Mouse (Mus musculus) stomach, postnatal 0 days (tissue): Measurements from ENCODE around the gene Alg12.

Experiments
- CTCF ChIP-seq: IDR thresholded peaks from 2 replicates; pipeline ENCODE4 v1.5.1; 2016; ENCODE audit warnings: antibody characterized with exemption, low read depth, mild to moderate bottlenecking, moderate library complexity
- EP300 ChIP-seq: optimal IDR thresholded peaks from 2 replicates; pipeline ENCODE3; 2016; ENCODE audit warnings: antibody characterized with exemption

- TF ChIP-seq CTCF (no peak), EP300 (no peak)
These were observed 63.4 kb downstream of the Alg12 start for GRCm38 (mm10) chr15:88755761-88756160.
